Mouse (Mus musculus): Measurements from ENCODE around the gene Zfp804a.

- TF ChIP-seq CTCF (conservative IDR thresholded peaks at IDR 0.05; ENCODE audit: low read length) (no peak), NANOG (IDR thresholded peaks at IDR 0.05; ENCODE audit: borderline replicate concordance, low read length) (no peak), POU5F1 (IDR thresholded peaks at IDR 0.05; ENCODE audit: borderline replicate concordance, low read length) (no peak)
These were observed 146.9 kb downstream of the Zfp804a start for GRCm38 (mm10) chr2:82199901-82200300.

Data from E14TG2a.4 (cell line).